Comparison of ENCODE assay signal across 1 mouse cellular context in the genomic region with DNA sequence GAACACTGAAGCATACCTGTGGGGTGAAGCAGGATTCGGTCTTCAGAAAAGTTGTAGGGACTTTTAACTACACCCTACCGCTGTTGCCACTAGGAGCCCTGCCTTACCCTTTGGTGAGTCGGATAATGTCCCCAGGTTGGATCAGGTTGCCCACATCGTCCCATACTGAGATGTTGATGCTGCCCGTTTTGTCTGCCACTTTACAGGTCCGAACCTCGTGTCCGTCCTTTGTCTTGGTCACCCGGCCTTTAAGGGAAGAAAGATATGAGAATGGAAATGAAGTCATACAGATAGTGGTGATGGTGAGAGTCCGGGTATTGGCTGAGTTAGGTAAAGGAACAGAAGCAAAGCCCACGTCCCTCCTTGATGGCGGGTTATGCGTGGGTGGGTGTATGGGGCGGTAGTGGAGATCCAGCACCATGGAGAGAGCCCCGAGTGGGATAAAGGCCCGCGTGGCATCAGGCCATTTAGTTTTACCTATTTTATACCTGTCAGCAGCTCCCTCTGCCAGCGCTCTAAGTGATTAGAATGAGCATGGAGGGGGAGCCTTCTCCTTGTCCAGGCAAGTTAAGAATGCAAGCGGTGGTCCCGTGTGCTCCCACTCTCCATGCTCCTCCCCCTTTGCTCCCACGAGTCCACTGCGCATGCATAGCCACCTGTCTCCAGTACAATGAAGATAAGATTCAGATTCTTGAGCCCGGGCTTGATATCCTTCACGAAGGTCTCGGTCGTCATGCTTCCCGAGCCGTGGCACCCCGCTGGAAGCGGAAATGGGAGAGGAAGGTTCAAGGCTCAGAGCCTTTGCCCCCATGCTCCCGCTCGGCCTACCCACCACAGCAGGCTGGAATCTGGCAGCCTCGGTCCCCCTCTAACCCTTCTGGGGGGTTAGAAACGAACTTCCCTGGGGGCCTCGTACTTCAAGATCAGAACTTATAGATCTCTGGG.
TF ChIP-seq lines count a peak whose summit lies in the region.

No protein-coding gene starts in this region.

TF ChIP-seq in C2C12, 6 proteins besides CTCF, POLR2A, EP300 and RAD21:
- no peak for TF ChIP-seq USF1 (IDR thresholded peaks at IDR 0.05; ENCODE audit: low read depth)
- TF ChIP-seq CEBPB (IDR thresholded peaks at IDR 0.05; ENCODE audit: low read depth): no peak
- no peak for TF ChIP-seq MYOD1 (IDR thresholded peaks at IDR 0.05; ENCODE audit: control insufficient read depth, insufficient read length, low read depth)
- no peak for TF ChIP-seq MYOG (IDR thresholded peaks at IDR 0.05; ENCODE audit: control insufficient read depth, extremely low read depth, insufficient read length)
- no peak for TF ChIP-seq MAX (IDR thresholded peaks at IDR 0.05)
- TF ChIP-seq FOSL1 (IDR thresholded peaks at IDR 0.05; ENCODE audit: insufficient read depth, low read length, poor library complexity, severe bottlenecking): no peak
